Mouse (Mus musculus) erythroblast, embryonic 14.5 days (primary cell): ENCODE measurements around the gene Olfr1243.

ENCODE experiments used
- GATA1 ChIP-seq: IDR thresholded peaks from 2 replicates; pipeline ENCODE4 v1.6.1; 2012; ENCODE audit warnings: low read length, inconsistent platforms, mixed read lengths
- TAL1 ChIP-seq: IDR thresholded peaks from 3 replicates; pipeline ENCODE4 v1.6.1; 2012; ENCODE audit warnings: low read length, inconsistent platforms, mixed read lengths

GRCm38 (mm10) chr2:89531387-89531786 is at the start of gene Olfr1243:
- no peak for TF ChIP-seq TAL1
- no peak for TF ChIP-seq GATA1
